In genomic region chr7:66661572-66661971, GRCm38 (mm10) we compare ENCODE assay signal across 8 mouse cellular contexts. TPM values are rescaled to one million over a fixed set of nuclear protein-coding genes. Genes with fewer than 3 reads are reported as not detected.
DNase-seq lines count a peak whose midpoint lies in the region; ATAC-seq and TF ChIP-seq lines count a peak whose summit lies in the region.

No protein-coding gene starts in this region.

- TF ChIP-seq EP300 in ES-Bruce4 (IDR thresholded peaks at IDR 0.05; ENCODE audit: insufficient read depth, low read depth, low read length): no peak

- WGBS in forebrain, embryonic 11.5 days: 23% methylated on average over 8 of the region's 8 CpGs
- 12% methylated on average over 8 of the region's 8 CpGs for WGBS in heart, embryonic 15.5 days
- 12% methylated on average over 8 of the region's 8 CpGs for WGBS in liver, embryonic 15.5 days (ENCODE audit: insufficient replicate concordance)
- 10% methylated on average over 8 of the region's 8 CpGs for WGBS in neural tube, embryonic 13.5 days

- no peak for ATAC-seq in forebrain, embryonic 11.5 days (replicated peaks; ENCODE audit: low FRiP score)
- ATAC-seq in heart, embryonic 15.5 days (replicated peaks; ENCODE audit: insufficient number of reproducible peaks, insufficient read depth, low FRiP score, low read depth): no peak
- ATAC-seq in liver, embryonic 15.5 days (ENCODE audit: insufficient read depth): no peak
- no peak for ATAC-seq in neural tube, embryonic 13.5 days (ENCODE audit: low read depth)

- no peak for TF ChIP-seq POLR2A in ES-Bruce4 (IDR thresholded peaks at IDR 0.05; ENCODE audit: insufficient read depth, low read length)
- TF ChIP-seq POLR2A in testis, adult 2 months (IDR thresholded peaks at IDR 0.05; ENCODE audit: control insufficient read depth, low read depth, low read length): no peak

- peak; percentile 54 for DNase-seq in c-Kit-positive CD71-positive TER-119-negative erythroid progenitor cells, embryonic 14.5 days (ENCODE audit: low read depth)
- peak; percentile 83 for DNase-seq in forebrain, embryonic 11.5 days (ENCODE audit: low spot score)
- DNase-seq in kidney, postnatal 36 days: peak; percentile 80 to 87

- H3K4me1 ChIP-seq in ES-Bruce4 (ENCODE audit: control insufficient read depth, insufficient read depth, low read length): no peaks in the 10 kb centered on the region
- no peaks in the 10 kb centered on the region for H3K4me1 ChIP-seq in forebrain, embryonic 11.5 days (replicated peaks; ENCODE audit: control insufficient read depth, insufficient read depth, low read length)
- H3K4me1 ChIP-seq in heart, embryonic 15.5 days (replicated peaks): no peaks in the 10 kb centered on the region; the same call in 1 of the 2 replicates
- H3K4me1 ChIP-seq in liver, embryonic 15.5 days (replicated peaks): peaks cover 3% of the 10 kb centered on the region; the same call in 1 of the 2 replicates
- no peaks in the 10 kb centered on the region for H3K4me1 ChIP-seq in neural tube, embryonic 13.5 days (replicated peaks)
- no peaks in the 10 kb centered on the region for H3K4me1 ChIP-seq in testis, adult 2 months (ENCODE audit: control insufficient read depth, insufficient read depth, low read length)

- H3K36me3 ChIP-seq in ES-Bruce4 (ENCODE audit: control insufficient read depth, insufficient read depth, low read length, poor library complexity, severe bottlenecking): no peaks in the 10 kb centered on the region
- H3K36me3 ChIP-seq in forebrain, embryonic 11.5 days (ENCODE audit: control insufficient read depth, insufficient read depth, low read length): 0 out of 2 replicates have a peak, but pooled peaks cover 3% of the 10 kb centered on the region
- H3K36me3 ChIP-seq in heart, embryonic 15.5 days: peaks cover 22% of the 10 kb centered on the region
- peaks cover 25% of the 10 kb centered on the region for H3K36me3 ChIP-seq in liver, embryonic 15.5 days (replicated peaks)
- peaks cover 38% of the 10 kb centered on the region for H3K36me3 ChIP-seq in neural tube, embryonic 13.5 days
- H3K36me3 ChIP-seq in testis, adult 2 months (ENCODE audit: control insufficient read depth, insufficient read depth, low read length): no peaks in the 10 kb centered on the region

- H3K9ac ChIP-seq in ES-Bruce4 (ENCODE audit: low read depth, poor library complexity, severe bottlenecking): peak overlapping the region; percentile 38; the same call in 1 of the 2 replicates
- no peak overlapping the region for H3K9ac ChIP-seq in forebrain, embryonic 11.5 days (ENCODE audit: low read length)
- H3K9ac ChIP-seq in heart, embryonic 15.5 days: no peak overlapping the region
- H3K9ac ChIP-seq in liver, embryonic 15.5 days: no peak overlapping the region
- no peak overlapping the region for H3K9ac ChIP-seq in neural tube, embryonic 13.5 days

- H3K4me3 ChIP-seq in ES-Bruce4 (ENCODE audit: low read depth, low read length): peak overlapping the region; percentile 45; the same call in 1 of the 2 replicates
- H3K4me3 ChIP-seq in forebrain, embryonic 11.5 days (ENCODE audit: low read depth, low read length): no peak overlapping the region
- peak overlapping the region; percentile 42 for H3K4me3 ChIP-seq in heart, embryonic 15.5 days
- peak overlapping the region; percentile 44 for H3K4me3 ChIP-seq in liver, embryonic 15.5 days (replicated peaks)
- peak overlapping the region; percentile 10; the same call in 1 of the 2 replicates for H3K4me3 ChIP-seq in neural tube, embryonic 13.5 days
- H3K4me3 ChIP-seq in testis, adult 2 months (ENCODE audit: control insufficient read depth, low read depth, low read length): no peak overlapping the region

- no peaks in the 10 kb centered on the region for H3K9me3 ChIP-seq in ES-Bruce4 (replicated peaks; ENCODE audit: control insufficient read depth, insufficient read depth, low read length, poor library complexity, severe bottlenecking)
- H3K9me3 ChIP-seq in forebrain, embryonic 11.5 days (ENCODE audit: control insufficient read depth, low read length): no peaks in the 10 kb centered on the region
- H3K9me3 ChIP-seq in heart, embryonic 15.5 days (replicated peaks): no peaks in the 10 kb centered on the region
- H3K9me3 ChIP-seq in liver, embryonic 15.5 days (replicated peaks): no peaks in the 10 kb centered on the region
- no peaks in the 10 kb centered on the region for H3K9me3 ChIP-seq in neural tube, embryonic 13.5 days

- no peak for TF ChIP-seq CTCF in ES-Bruce4 (IDR thresholded peaks at IDR 0.05; ENCODE audit: low read depth, low read length)
- peak; percentile 26; the same call in 1 of the 2 replicates for TF ChIP-seq CTCF in testis, adult 2 months (IDR thresholded peaks at IDR 0.05; ENCODE audit: control insufficient read depth, insufficient read depth, insufficient replicate concordance, low read depth, low read length)

- H3K4me2 ChIP-seq in forebrain, embryonic 11.5 days (ENCODE audit: low read depth, low read length, severe bottlenecking): peak overlapping the region; percentile 16; the same call in 1 of the 2 replicates
- peak overlapping the region; percentile 53 for H3K4me2 ChIP-seq in heart, embryonic 15.5 days
- H3K4me2 ChIP-seq in liver, embryonic 15.5 days: peak overlapping the region; percentile 60
- 0 out of 2 replicates have a peak overlapping the region, but pooled peaks have one; percentile 30 for H3K4me2 ChIP-seq in neural tube, embryonic 13.5 days

- no peak overlapping the region for H3K27ac ChIP-seq in ES-Bruce4 (ENCODE audit: insufficient read depth, low read length)
- no peak overlapping the region for H3K27ac ChIP-seq in forebrain, embryonic 11.5 days (ENCODE audit: low read depth, low read length)
- no peak overlapping the region for H3K27ac ChIP-seq in heart, embryonic 15.5 days
- no peak overlapping the region for H3K27ac ChIP-seq in liver, embryonic 15.5 days (replicated peaks)
- H3K27ac ChIP-seq in neural tube, embryonic 13.5 days (replicated peaks): no peak overlapping the region
- no peak overlapping the region for H3K27ac ChIP-seq in testis, adult 2 months (ENCODE audit: control insufficient read depth, insufficient read depth, low read depth, low read length)

- H3K27me3 ChIP-seq in ES-Bruce4 (ENCODE audit: control insufficient read depth, insufficient read depth, low read length, poor library complexity, severe bottlenecking): no peaks in the 10 kb centered on the region
- H3K27me3 ChIP-seq in forebrain, embryonic 11.5 days (ENCODE audit: control insufficient read depth, insufficient read depth, low read length): no peaks in the 10 kb centered on the region
- no peaks in the 10 kb centered on the region for H3K27me3 ChIP-seq in heart, embryonic 15.5 days
- H3K27me3 ChIP-seq in liver, embryonic 15.5 days: no peaks in the 10 kb centered on the region
- H3K27me3 ChIP-seq in neural tube, embryonic 13.5 days: no peaks in the 10 kb centered on the region
- no peaks in the 10 kb centered on the region for H3K27me3 ChIP-seq in testis, adult 2 months (ENCODE audit: control insufficient read depth, insufficient read depth, low read length)

RNA-seq across cellular contexts. Expression of gene Asb7, which starts 27.8 kb away (rescaled TPM):
- 19.1 and 22.0 TPM in 2 replicates for polyA plus RNA-seq in ES-Bruce4 (2011; ENCODE audit: insufficient read depth, insufficient read length, low read depth, missing spikeins)
- 20.4 and 21.5 TPM in 2 replicates for polyA plus RNA-seq in forebrain, embryonic 11.5 days (2014; fragmentation: Nextera tagmentation; extraction: Ambion mirVana)
- polyA plus RNA-seq in heart, embryonic 15.5 days (2015; fragmentation: Nextera tagmentation; extraction: Ambion mirVana): 8.4 and 11.8 TPM in 2 replicates
- 3.9 and 4.1 TPM in 2 replicates for polyA plus RNA-seq in liver, embryonic 15.5 days (2015; fragmentation: Nextera tagmentation; extraction: Ambion mirVana)
- 17.1 and 17.2 TPM in 2 replicates for polyA plus RNA-seq in neural tube, embryonic 13.5 days (2015; fragmentation: Nextera tagmentation; extraction: Ambion mirVana)
- polyA plus RNA-seq in testis, adult 2 months (2012; rRNA removed): 8.6 TPM in 2 replicates

RNA-seq across cellular contexts. Expression of gene Lins1, which starts 28.1 kb away (rescaled TPM):
- 7.8 and 10.9 TPM in 2 replicates for polyA plus RNA-seq in ES-Bruce4 (2011; ENCODE audit: insufficient read depth, insufficient read length, low read depth, missing spikeins)
- polyA plus RNA-seq in forebrain, embryonic 11.5 days (2014; fragmentation: Nextera tagmentation; extraction: Ambion mirVana): 24.2 and 28.7 TPM in 2 replicates
- 8.8 and 10.2 TPM in 2 replicates for polyA plus RNA-seq in heart, embryonic 15.5 days (2015; fragmentation: Nextera tagmentation; extraction: Ambion mirVana)
- 3.2 and 3.7 TPM in 2 replicates for polyA plus RNA-seq in liver, embryonic 15.5 days (2015; fragmentation: Nextera tagmentation; extraction: Ambion mirVana)
- 14.8 and 20.1 TPM in 2 replicates for polyA plus RNA-seq in neural tube, embryonic 13.5 days (2015; fragmentation: Nextera tagmentation; extraction: Ambion mirVana)
- 9.1 and 9.6 TPM in 2 replicates for polyA plus RNA-seq in testis, adult 2 months (2012; rRNA removed)

Comparison
In these comparisons a context has a peak if more than half of its experiments do, and no peak if none do; other contexts are left out.
1. H3K4me3 ChIP-seq: peak in ES-Bruce4 (single experiment), heart, embryonic 15.5 days (single experiment), liver, embryonic 15.5 days (single experiment) and neural tube, embryonic 13.5 days (single experiment); none in forebrain, embryonic 11.5 days (single experiment) and testis, adult 2 months (single experiment).
2. Peak in every context shown above with its lines, with median percentiles within 50 percentile points of each other: DNase-seq and H3K4me2 ChIP-seq.